Mouse (Mus musculus) lung, postnatal 0 days (tissue): ENCODE measurements around the gene Efcab5. TPM values are rescaled to one million over a fixed set of nuclear protein-coding genes. Genes with fewer than 3 reads are reported as not detected.

ENCODE experiments used
- ATAC-seq: fragments of 200-750 bp; cut with Nextera tagmentation; 2 replicates; pipeline ENCODE4 v1.8.0; 2017; ENCODE audit warnings: moderate library complexity
- DNase-seq: peaks from one replicate; pipeline ENCODE4 v3.0.0-alpha.2; 2016; ENCODE audit warnings: low spot score
- H3K27ac ChIP-seq: fragments of 300-500 bp; sonication (generic); 2 replicates; pipeline ENCODE4 v1.5.1; 2014; ENCODE audit warnings: antibody characterized with exemption, mild to moderate bottlenecking, low read length, mixed read lengths
- H3K27me3 ChIP-seq: fragments of 300-500 bp; sonication (generic); replicated peaks from 2 replicates; pipeline ENCODE4 v1.6.1; 2014; ENCODE audit warnings: low read length, mixed read lengths; ENCODE audit not compliant: insufficient read depth
- H3K36me3 ChIP-seq: fragments of 300-500 bp; sonication (generic); 2 replicates; pipeline ENCODE4 v1.6.1; 2014; ENCODE audit warnings: low read length, mixed read lengths; ENCODE audit not compliant: insufficient read depth
- H3K4me1 ChIP-seq: fragments of 300-500 bp; sonication (generic); 2 replicates; pipeline ENCODE4 v1.6.1; 2014; ENCODE audit warnings: antibody characterized with exemption, low read depth, low read length, mixed read lengths; ENCODE audit not compliant: insufficient read depth
- H3K4me2 ChIP-seq: fragments of 300-500 bp; sonication (generic); replicated peaks from 2 replicates; pipeline ENCODE4 v1.6.1; 2014; ENCODE audit warnings: low read depth, mild to moderate bottlenecking, low read length, moderate library complexity, mixed read lengths
- H3K4me3 ChIP-seq: fragments of 300-500 bp; sonication (generic); 2 replicates; pipeline ENCODE4 v1.5.1; 2014; ENCODE audit warnings: low read depth, low read length
- H3K9ac ChIP-seq: fragments of 300-500 bp; sonication (generic); replicated peaks from 2 replicates; pipeline ENCODE4 v1.6.1; 2014; ENCODE audit warnings: low read depth, mild to moderate bottlenecking
- H3K9me3 ChIP-seq: fragments of 300-500 bp; sonication (generic); 2 replicates; pipeline ENCODE4 v1.6.1; 2016; ENCODE audit warnings: low read length, mixed read lengths
- CTCF ChIP-seq: IDR thresholded peaks from 2 replicates; pipeline ENCODE4 v1.5.1; 2016; ENCODE audit warnings: antibody characterized with exemption, mild to moderate bottlenecking
- EP300 ChIP-seq: IDR thresholded peaks from 2 replicates; pipeline ENCODE4 v1.6.1; 2016; ENCODE audit warnings: antibody characterized with exemption, mild to moderate bottlenecking, control low read depth
- WGBS: fragments of 180-500 bp; shearing (Covaris S2); extraction: QIAGEN DNeasy Blood & Tissue Kit; methylation state at CpG from one replicate; pipeline ENCODE4 v1.1.7; 2014; 5-methylcytosine and 5-hydroxymethylcytosine counted together
- polyA plus RNA-seq: library from polyadenylated mRNA; unstranded; fragments of >200 nt; fragmentation: Nextera tagmentation; extraction: Ambion mirVana; gene quantifications from 2 replicates; pipeline ENCODE4 v1.2.1, GENCODE M21; 2015

Gene Efcab5
- polyA plus RNA-seq, 1 experiment from 2014 or later: 0.31 TPM

DNA sequence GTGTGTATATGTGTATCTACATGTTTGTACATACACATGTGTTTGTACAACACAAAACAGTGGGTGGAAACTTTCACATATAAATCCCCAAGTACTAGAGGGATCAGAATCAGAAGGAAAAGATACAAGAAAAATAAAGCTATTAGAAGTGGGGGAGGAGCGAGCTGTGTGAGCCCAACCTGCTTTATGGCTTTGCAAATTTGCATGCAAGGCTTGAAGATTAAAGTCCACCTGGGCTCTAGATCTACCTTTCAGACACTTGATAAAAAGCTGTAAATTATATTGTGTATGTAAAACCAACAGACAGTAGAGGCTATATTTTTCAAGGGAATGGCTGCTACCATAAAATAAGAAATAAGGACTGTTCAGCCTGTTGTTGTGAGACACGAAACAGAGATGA, 6.7 kb downstream of the Efcab5 start:
- WGBS: 81% methylated on average over 2 of the region's 2 CpGs
- Histone ChIP-seq H3K9ac (no peak overlapping the region), H3K27me3 (no peaks in the 10 kb centered on the region), H3K27ac (no peak overlapping the region), H3K4me1 (no peaks in the 10 kb centered on the region), H3K4me2 (no peak overlapping the region), H3K9me3 (no peaks in the 10 kb centered on the region), H3K36me3 (no peaks in the 10 kb centered on the region), H3K4me3 (no peak overlapping the region)
- ATAC-seq: no peak
- DNase-seq: no peak
- TF ChIP-seq EP300 (no peak), CTCF (no peak)

DNA sequence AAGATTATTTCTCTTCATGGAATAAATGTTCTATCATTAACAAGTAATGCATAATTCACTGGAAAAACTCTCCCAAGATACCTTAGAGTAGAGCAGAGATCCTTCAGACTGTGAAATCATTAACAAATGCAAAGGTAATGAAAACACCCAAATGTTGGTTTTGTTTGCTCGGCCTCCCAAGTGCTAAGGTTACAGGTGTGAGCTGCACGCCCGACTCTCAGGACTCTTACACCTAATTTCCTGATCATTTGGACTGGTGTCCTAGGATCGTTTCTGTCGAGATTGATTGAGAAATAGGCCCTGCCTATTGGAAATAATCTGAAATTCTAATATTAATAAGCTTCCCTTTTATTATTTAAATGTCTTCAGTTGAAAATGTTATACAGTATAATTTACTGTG, 7.2 kb downstream of the Efcab5 start:
- no peak for DNase-seq
- Histone ChIP-seq H3K27ac (no peak overlapping the region), H3K4me3 (no peak overlapping the region), H3K9me3 (no peaks in the 10 kb centered on the region), H3K4me2 (no peak overlapping the region), H3K9ac (no peak overlapping the region), H3K4me1 (no peaks in the 10 kb centered on the region), H3K36me3 (no peaks in the 10 kb centered on the region), H3K27me3 (no peaks in the 10 kb centered on the region)
- 43% methylated on average over 5 of the region's 5 CpGs for WGBS
- TF ChIP-seq CTCF (no peak), EP300 (no peak)
- ATAC-seq: no peak

DNA sequence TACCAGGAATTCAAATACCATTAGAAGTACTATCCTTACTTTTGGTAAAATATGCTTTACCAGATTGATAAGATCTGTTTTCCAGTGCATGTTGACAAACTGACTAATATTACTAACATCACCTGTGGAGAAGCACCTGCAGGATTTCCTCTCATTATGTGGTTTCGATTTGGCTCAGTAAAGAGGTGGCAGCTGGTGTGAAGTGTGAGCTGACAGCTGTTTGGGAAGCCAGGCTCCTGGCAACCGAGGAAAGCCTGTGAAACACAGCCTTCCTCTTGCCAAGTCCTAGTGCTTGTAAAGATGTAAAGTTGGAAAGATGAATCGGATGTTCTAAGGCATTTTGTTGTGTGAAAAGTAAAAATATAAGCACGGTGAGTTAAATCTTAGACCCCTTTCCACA, 7.9 kb downstream of the Efcab5 start:
- Histone ChIP-seq H3K4me1 (no peaks in the 10 kb centered on the region), H3K36me3 (no peaks in the 10 kb centered on the region), H3K27me3 (no peaks in the 10 kb centered on the region), H3K4me3 (no peak overlapping the region), H3K9me3 (no peaks in the 10 kb centered on the region), H3K9ac (no peak overlapping the region), H3K27ac (no peak overlapping the region), H3K4me2 (no peak overlapping the region)
- TF ChIP-seq CTCF (no peak), EP300 (no peak)
- DNase-seq: peak; percentile 18
- ATAC-seq: no peak
- whole genome bisulfite sequencing: 25% methylated on average over 4 of the region's 4 CpGs

DNA sequence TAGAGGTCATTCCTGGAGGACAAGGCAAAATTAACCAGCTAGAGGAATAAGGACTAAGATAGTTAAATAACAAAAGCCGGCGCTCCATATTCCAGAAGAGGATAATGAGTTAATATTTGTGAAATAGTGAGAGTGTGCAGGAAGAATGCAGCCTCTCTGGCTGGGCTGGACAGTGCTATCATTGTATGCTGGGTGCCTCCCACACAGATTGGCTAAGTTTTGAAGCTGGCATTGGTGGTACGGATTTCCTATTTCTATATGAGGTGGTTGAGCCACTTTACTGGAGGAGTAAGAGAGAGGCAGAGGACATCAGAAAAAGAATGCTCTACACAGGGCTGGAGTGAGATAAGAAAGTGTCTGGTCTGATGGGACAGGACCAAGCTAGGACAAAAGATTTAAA, 9.0 kb downstream of the Efcab5 start:
- no peaks in the 10 kb centered on the region for H3K9me3 ChIP-seq
- H3K27ac ChIP-seq: no peak overlapping the region
- no peak for TF ChIP-seq EP300
- no peak for TF ChIP-seq CTCF
- ATAC-seq (no peak), DNase-seq (no peak)
- H3K36me3 ChIP-seq: no peaks in the 10 kb centered on the region
- no peaks in the 10 kb centered on the region for H3K4me1 ChIP-seq
- no peak overlapping the region for H3K4me2 ChIP-seq
- 61% methylated on average over 3 of the region's 3 CpGs for WGBS
- H3K4me3 ChIP-seq: no peak overlapping the region
- H3K27me3 ChIP-seq: no peaks in the 10 kb centered on the region
- H3K9ac ChIP-seq: no peak overlapping the region

DNA sequence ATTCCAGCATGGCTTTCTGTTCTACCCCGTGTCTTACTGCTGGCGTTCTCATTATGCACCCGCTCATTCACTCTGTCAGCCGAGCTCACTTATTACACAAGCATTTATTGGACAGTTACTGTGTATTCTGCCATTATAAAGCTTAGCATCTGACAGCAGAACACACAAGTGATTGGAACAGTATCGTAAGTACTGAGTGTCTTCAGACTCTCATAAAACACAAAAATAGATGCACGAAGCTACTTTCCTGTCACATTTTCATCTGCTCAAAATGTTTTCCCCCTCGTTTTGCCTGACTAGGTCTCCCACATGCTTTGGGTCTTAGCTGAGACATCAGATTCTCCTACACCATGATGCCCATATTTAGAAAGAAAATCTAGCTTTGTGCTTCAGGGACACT, 14.2 kb downstream of the Efcab5 start:
- H3K27ac ChIP-seq: no peak overlapping the region
- 72% methylated on average over 7 of the region's 7 CpGs for WGBS
- no peaks in the 10 kb centered on the region for H3K36me3 ChIP-seq
- H3K9me3 ChIP-seq: no peaks in the 10 kb centered on the region
- DNase-seq: no peak
- no peaks in the 10 kb centered on the region for H3K4me1 ChIP-seq
- H3K4me2 ChIP-seq: no peak overlapping the region
- H3K27me3 ChIP-seq: no peaks in the 10 kb centered on the region
- H3K4me3 ChIP-seq: no peak overlapping the region
- TF ChIP-seq CTCF (no peak), EP300 (no peak)
- no peak overlapping the region for H3K9ac ChIP-seq
- no peak for ATAC-seq

DNA sequence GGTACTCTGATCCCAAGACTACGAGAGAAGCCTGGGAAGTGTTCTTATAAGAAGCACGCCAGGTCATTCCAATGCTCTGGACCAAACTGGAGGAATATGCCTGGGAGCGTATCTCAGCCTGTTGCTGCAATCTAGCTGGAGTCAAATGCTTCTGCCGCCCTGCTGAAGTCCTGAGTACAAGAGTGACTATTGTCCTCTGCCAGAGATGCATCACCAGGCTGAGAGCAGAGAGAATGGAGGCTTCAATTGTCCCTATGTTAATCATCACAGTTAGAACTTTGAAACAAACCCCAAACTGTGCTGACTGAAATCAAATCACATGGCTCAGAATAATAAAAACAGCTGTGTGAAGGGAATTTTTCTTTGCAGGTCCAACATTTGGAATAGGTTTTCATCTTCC, 15.0 kb downstream of the Efcab5 start:
- no peaks in the 10 kb centered on the region for H3K9me3 ChIP-seq
- no peaks in the 10 kb centered on the region for H3K4me1 ChIP-seq
- no peak for TF ChIP-seq EP300
- TF ChIP-seq CTCF: no peak
- DNase-seq (no peak), ATAC-seq (no peak)
- H3K4me3 ChIP-seq: no peak overlapping the region
- WGBS: 71% methylated on average over 4 of the region's 4 CpGs
- no peaks in the 10 kb centered on the region for H3K36me3 ChIP-seq
- no peak overlapping the region for H3K9ac ChIP-seq
- no peaks in the 10 kb centered on the region for H3K27me3 ChIP-seq
- H3K27ac ChIP-seq: no peak overlapping the region
- H3K4me2 ChIP-seq: no peak overlapping the region

DNA sequence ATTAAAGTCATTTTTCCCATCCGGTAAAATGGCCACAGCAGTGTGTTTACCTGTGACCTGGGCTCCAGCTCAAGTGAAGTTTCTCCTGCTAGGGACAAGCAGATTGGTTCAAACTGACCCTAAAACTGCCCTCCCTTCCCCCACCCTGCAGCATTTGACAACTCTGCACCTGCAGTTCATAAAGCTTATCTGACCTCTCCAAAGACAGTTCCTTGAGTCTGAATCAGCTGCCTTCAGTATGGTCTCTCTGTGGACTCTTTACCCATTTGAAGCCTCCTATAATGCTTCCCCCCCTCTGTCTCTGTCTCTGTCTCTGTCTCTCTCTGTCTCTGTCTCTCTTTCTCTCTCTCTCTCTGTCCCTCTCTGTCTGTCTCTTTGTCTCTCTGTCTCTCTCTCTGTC, 28.0 kb downstream of the Efcab5 start:
- 58% methylated on average over 1 of the region's 1 CpGs for whole genome bisulfite sequencing
- H3K9ac ChIP-seq: no peak overlapping the region
- no peak for DNase-seq
- no peak overlapping the region for H3K4me3 ChIP-seq
- H3K9me3 ChIP-seq: no peaks in the 10 kb centered on the region
- TF ChIP-seq EP300: no peak
- TF ChIP-seq CTCF: no peak
- ATAC-seq: 0 out of 2 replicates have a peak, but pooled peaks have one; percentile 5
- H3K27me3 ChIP-seq: no peaks in the 10 kb centered on the region
- no peaks in the 10 kb centered on the region for H3K4me1 ChIP-seq
- H3K27ac ChIP-seq: no peak overlapping the region
- H3K36me3 ChIP-seq: no peaks in the 10 kb centered on the region
- no peak overlapping the region for H3K4me2 ChIP-seq
